Mouse (Mus musculus) fibroblast of lung, adult 2 months (primary cell): ENCODE results near the gene Tgm3.

Experiments used
- DNase-seq: peaks from one replicate; pipeline ENCODE4 v3.0.0-alpha.2; 2011; ENCODE audit warnings: low read depth

The Tgm3 gene

DNA sequence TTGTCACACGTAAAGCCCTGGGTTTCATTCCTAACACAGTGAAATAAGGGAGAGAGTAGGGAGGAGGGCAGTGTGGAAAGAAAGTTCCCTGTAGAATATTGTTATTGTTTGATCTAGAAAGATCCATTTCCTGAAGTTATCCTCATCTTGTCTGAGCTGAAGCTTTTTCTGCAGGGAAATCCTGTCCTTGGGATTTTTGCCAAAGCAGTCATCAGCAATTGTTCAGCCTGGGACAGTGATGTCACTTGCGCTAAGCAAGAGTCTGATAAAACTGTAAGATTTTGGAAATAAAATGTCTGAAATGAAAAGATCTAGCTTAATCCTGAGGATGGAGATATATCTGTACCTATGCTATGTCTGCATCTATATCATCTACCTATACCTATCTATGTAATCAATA, 58.2 kb downstream of the Tgm3 start:
- no peak for DNase-seq
